Mouse (Mus musculus) lung, postnatal 0 days (tissue): ENCODE results near the gene Efcab2.

Experiments used
- CTCF ChIP-seq: IDR thresholded peaks from 2 replicates; pipeline ENCODE4 v1.5.1; 2016; ENCODE audit warnings: antibody characterized with exemption, mild to moderate bottlenecking
- EP300 ChIP-seq: IDR thresholded peaks from 2 replicates; pipeline ENCODE4 v1.6.1; 2016; ENCODE audit warnings: antibody characterized with exemption, mild to moderate bottlenecking, control low read depth

DNA sequence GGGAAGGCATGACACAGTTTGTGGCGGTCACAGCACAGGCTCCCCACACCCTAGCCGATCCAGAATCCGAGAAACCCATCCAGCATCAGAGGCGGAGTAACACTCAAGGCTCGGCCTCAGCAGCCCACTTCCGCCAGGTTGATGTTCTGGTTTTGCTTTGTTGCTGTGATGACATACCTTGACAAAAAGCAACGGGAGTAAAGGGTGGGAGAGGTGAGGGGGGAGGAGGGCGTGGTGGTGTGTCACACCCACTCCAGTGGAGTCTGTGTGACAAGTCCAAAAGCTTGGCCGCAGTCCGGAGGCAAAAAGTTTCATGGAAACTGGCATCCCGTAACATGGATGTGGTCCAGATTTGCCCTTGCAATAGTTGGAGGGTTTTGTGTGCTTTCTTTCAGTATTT, 45.6 kb upstream of the Efcab2 start:
- TF ChIP-seq CTCF, result no peak
- TF ChIP-seq EP300, result no peak
